Mouse (Mus musculus): ENCODE results near the gene Ppp2r2c.
A peak's percentile ranks its signal among the peaks of the same experiment; 100 is the strongest.

Gene Ppp2r2c

DNA sequence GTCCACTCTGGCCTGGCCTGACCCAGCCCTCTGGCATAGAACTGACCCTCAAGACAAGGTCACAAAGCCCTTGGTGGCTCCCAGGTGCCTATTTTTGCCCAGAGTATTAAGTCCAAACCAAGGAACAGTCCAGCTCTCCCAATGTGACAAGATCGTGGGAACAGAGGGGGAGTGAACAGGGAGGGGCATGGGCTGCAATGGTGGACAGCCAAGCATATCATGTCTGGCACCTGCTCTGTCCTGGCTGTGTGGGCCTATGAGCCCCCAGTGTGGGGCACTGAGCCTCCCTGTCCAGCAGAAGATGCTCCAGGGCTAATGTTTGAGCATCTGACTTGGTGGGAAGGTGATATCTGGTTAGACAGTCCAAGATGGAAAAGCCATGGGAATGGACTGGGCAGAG, 118.3 kb downstream of the Ppp2r2c start:
- no peak for DNase-seq (ENCODE audit: low spot score)

- DNase-seq (ENCODE audit: low spot score), result no peak
Measured at GRCm38 (mm10) chr5:36988124-36988780, 119.9 kb downstream of the Ppp2r2c start.

DNA sequence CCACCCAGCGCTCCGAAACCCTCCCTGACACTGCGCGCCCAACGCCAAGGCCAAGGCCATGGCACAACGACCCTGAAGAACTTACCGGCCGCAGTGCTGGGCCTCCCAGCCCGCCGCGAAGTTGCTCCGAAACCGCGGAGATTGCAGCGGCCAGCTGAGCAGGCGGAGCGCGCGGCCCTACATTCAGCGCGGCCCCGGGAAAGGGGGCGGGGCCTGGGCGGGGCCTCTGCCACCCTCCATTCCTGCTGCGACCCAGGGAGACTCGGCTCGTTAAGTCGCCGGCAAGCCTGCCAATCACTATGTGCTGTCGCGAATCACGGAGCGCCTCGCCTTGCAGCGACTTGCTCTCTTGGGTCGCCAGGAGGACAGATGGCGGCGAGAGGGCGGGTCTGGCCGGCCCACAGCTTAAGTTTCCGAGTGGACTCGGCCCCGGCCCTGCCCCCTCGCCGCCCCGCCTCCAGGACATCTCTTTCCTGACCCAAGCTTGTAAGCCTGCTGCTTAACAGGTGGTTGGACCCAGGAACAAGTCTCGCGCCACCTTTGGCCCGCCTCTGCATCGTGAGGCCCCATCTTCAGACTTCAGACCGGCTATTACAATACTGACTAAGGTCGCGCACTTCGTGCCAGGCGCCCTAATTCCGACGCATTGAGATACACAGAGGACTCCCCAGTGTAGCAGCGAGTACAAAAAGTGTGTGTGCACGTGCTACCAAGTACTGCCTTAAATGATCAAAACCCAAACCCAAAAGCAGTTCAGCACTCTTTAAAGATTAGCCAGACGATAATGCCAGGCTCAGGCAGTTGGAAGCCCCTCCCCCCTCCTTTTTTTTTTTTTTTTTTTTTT, 120.7 kb downstream of the Ppp2r2c start, which contains the start of gene Wfs1:
Wfs1 (minus strand) TSS at position 425 of the 844 bp plus-strand sequence.
- peak; percentile 96 for DNase-seq (ENCODE audit: low spot score)

DNA sequence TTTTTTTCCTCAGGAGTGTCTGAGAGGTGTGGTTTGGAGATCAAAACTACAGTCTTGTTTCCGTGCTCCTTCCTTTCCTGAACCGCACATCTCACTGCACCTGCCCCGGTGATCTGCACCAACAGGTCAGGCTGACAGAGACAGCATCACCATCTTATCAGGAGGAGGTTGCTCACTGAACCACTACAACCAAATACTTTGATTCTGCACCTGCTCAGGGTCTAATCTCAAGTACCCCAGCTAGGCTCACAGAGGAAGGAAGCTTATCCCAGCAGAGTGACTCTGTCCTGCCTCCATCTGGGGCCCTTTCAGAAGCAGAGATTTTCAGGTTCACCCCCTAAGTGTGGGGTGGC, 121.3 kb downstream of the Ppp2r2c start:
- no peak for DNase-seq (ENCODE audit: low spot score)

DNA sequence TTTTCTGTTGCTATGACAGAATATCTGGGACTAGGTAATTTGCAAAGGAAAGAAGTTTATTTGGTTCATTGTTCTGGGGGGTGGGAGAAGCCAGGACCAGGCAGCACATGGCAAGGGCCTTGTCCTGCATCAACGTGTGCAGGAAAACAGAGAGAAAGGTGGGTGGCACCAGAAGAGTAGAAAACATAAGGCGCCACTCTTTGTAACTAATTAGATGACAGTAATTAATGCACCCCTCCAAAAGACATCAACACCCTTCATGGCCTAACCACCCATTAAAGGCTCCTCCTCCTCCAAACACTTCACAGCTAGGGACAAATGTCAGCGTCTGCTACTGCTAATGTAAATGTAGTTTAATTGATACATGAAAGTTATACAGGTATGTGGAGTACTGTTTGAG, 121.9 kb downstream of the Ppp2r2c start:
- DNase-seq (ENCODE audit: low spot score), result no peak

DNA sequence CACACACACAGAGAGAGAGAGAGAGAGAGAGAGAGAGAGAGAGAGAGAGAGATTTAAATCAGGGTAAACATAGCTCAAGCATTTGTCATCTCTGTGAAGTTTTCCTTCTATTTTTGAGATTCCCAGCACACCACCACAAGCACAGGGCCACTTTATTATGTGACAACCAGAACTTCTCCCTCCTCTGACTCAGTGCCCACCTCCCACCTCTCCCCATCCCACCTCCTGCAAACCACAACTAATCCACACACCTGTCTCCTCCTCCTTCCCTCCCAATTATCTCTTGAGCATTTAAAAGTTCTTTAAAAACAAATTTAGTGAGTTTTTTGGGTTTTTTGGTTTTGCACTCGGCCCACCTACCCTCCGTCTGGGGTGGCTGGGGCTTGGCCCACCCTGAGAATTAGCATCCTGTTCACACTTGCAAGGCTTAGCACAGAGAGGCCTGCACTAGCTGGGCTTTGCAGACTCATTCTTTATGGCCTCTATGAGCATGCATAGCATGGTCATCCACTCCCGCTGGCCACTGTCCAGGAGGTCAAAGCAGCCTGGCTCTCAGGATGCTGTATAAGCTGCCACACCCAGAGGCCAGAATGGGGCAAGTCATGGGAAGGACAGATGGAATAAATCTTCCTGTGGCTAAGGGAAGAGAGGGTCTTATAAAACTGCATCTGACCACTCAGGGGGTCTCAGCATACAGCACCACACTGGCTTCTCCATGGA, 122.5 kb downstream of the Ppp2r2c start:
- DNase-seq (ENCODE audit: low spot score), result no peak

- DNase-seq (ENCODE audit: low spot score), result no peak
Measured at GRCm38 (mm10) chr5:36996410-36996809, 128.1 kb downstream of the Ppp2r2c start.

DNA sequence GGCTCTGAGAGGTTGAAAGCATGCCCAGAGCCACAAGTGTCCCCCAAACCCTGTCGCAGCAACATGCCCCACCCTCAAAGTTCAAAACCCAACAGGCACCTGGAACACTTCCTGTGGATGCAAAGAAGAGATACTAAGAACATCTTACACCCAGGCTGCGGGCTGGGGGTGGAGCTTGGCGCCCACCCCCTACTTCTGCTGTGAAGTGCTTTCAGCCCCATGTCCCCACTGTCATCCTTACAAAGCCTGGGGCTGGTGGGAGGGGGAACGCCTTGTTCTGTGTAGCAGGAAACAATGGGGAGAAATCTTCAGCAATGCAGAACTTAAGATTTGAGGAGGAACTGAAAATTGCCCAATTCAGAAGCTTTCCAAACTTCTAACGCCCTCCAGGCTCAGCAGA, 129.7 kb downstream of the Ppp2r2c start:
- no peak for DNase-seq (ENCODE audit: low spot score)

DNA sequence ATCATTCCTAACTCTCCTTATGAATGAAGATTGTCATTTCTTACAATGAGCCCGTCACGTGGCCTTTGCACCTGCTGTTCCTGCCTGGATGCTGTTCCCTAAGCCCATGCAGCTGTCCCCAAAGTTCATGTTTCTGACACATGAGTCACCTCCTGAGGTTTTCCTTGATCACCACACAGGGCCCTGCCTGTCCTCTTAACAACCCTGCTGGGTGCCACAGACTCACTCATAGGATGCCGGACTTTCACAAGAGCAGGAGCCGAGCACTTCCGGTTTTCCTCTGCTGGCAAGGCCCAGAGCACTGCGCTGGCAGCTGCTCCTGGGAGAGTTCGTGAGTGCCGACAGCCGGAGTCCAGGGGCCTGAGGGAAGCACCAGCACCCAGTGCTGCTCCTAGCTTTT, 132.7 kb downstream of the Ppp2r2c start:
- DNase-seq (ENCODE audit: low spot score), result no peak

- DNase-seq (ENCODE audit: low spot score), result peak; percentile 62
Measured at GRCm38 (mm10) chr5:37002001-37002400, 133.7 kb downstream of the Ppp2r2c start.
